Mouse (Mus musculus) cerebellum, adult 9-11 months (tissue): ENCODE measurements around the gene Col4a1.

ENCODE experiments used
- DNase-seq: peaks from one replicate; pipeline ENCODE4 v3.0.0; 2022

Gene Col4a1

GRCm38 (mm10) chr8:11312349-11313175 lies at the start of gene Col4a1, which contains the start of gene Col4a2:
Col4a1 (minus strand) TSS chr8:11312826.
Col4a2 (plus strand) TSS chr8:11312805.
- DNase-seq = no peak

GRCm38 (mm10) chr8:11361546-11362277 lies 49.1 kb upstream of the Col4a1 start:
- DNase-seq = no peak

- DNase-seq = no peak
Observed at GRCm38 (mm10) chr8:11359846-11360245, 47.2 kb upstream of the Col4a1 start.

- no peak for DNase-seq
Observed at GRCm38 (mm10) chr8:11357921-11358436, 45.4 kb upstream of the Col4a1 start.

GRCm38 (mm10) chr8:11356776-11357175 lies 44.1 kb upstream of the Col4a1 start:
- no peak for DNase-seq

- DNase-seq = no peak
Observed at GRCm38 (mm10) chr8:11355900-11356299, 43.3 kb upstream of the Col4a1 start.

GRCm38 (mm10) chr8:11354800-11355451 lies 42.3 kb upstream of the Col4a1 start:
- no peak for DNase-seq

GRCm38 (mm10) chr8:11352514-11352913 lies 39.9 kb upstream of the Col4a1 start:
- DNase-seq = no peak

- DNase-seq = no peak
Observed at GRCm38 (mm10) chr8:11351355-11351754, 38.7 kb upstream of the Col4a1 start.

- no peak for DNase-seq
Observed at GRCm38 (mm10) chr8:11348622-11349021, 36.0 kb upstream of the Col4a1 start.

GRCm38 (mm10) chr8:11347699-11348098 lies 35.1 kb upstream of the Col4a1 start:
- no peak for DNase-seq

GRCm38 (mm10) chr8:11346225-11346624 lies 33.6 kb upstream of the Col4a1 start:
- DNase-seq = no peak

- no peak for DNase-seq
Observed at GRCm38 (mm10) chr8:11344459-11344858, 31.8 kb upstream of the Col4a1 start.

GRCm38 (mm10) chr8:11341111-11341566 lies 28.5 kb upstream of the Col4a1 start:
- DNase-seq = no peak

- DNase-seq = no peak
Observed at GRCm38 (mm10) chr8:11340310-11341110, 27.9 kb upstream of the Col4a1 start.

GRCm38 (mm10) chr8:11338507-11338906 lies 25.9 kb upstream of the Col4a1 start:
- no peak for DNase-seq

- DNase-seq = no peak
Observed at GRCm38 (mm10) chr8:11337642-11338041, 25.0 kb upstream of the Col4a1 start.

GRCm38 (mm10) chr8:11336346-11336745 lies 23.7 kb upstream of the Col4a1 start:
- no peak for DNase-seq

GRCm38 (mm10) chr8:11335238-11335637 lies 22.6 kb upstream of the Col4a1 start:
- no peak for DNase-seq

- no peak for DNase-seq
Observed at GRCm38 (mm10) chr8:11334493-11334892, 21.9 kb upstream of the Col4a1 start.

- no peak for DNase-seq
Observed at GRCm38 (mm10) chr8:11333746-11334145, 21.1 kb upstream of the Col4a1 start.

- DNase-seq = no peak
Observed at GRCm38 (mm10) chr8:11331561-11331960, 18.9 kb upstream of the Col4a1 start.
